Mouse (Mus musculus): ENCODE data around the gene Gal3st1. TPM values are rescaled to one million over a fixed set of nuclear protein-coding genes. Genes with fewer than 3 reads are reported as not detected.
"Not testable (repeated sequence)": the region's sequence is repeated elsewhere in the genome, so short reads cannot be mapped to it uniquely, and the experiment has no call there.

Gene Gal3st1
- polyA plus RNA-seq (2015; fragmentation: Nextera tagmentation; extraction: Ambion mirVana): 0.58 and 0.76 TPM in 2 replicates

DNA sequence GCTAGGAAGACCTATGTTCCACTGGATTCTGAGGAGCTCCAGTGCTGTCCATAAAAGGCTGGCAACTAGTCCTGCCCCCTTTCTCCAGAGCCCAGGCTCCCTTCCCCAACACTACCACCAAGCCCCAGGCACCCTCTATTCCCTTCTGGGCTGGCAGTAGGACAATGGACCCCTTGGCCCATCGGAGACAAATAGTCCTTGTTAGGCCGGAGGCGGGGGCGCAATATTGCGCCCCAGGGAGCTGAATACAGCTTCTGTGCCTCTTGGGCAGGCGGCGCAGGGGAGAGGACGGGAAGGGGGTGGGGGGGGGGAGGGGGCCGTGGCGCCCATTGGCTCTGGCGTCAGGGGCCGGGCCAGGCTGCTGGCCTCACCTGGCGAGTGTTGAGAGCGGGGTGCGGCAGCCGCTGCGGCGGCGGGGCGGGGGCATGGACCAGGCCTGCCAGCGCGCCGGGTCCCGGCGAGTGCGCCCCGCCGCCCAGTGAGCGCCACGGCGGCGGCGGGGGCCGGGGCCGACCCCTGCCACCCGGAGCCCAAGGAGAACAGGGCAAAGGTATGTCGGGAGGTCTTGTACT, at the start of gene Gal3st1:
Gal3st1 (plus strand) TSS at position 346 of the 572 bp plus-strand sequence.
- Histone ChIP-seq H3K4me2 (peak within 1 kb of the TSS; percentile 68), H3K27me3 (peaks cover 26% of the 10 kb centered on the region), H3K4me3 (peak within 1 kb of the TSS; percentile 41), H3K36me3 (ENCODE audit: poor library complexity, severe bottlenecking) (peaks cover 30% of the 10 kb centered on the region), H3K27ac (no peak within 1 kb of the TSS), H3K4me1 (peaks cover 9% of the 10 kb centered on the region), H3K9ac (peak within 1 kb of the TSS; percentile 64), H3K9me3 (replicated peaks) (no peaks in the 10 kb centered on the region)
- WGBS: 1% methylated on average over 27 of the region's 37 CpGs
- peak; percentile 48; the same call in 1 of the 2 replicates for ATAC-seq

GRCm38 (mm10) chr11:3933756-3934285, 49.6 kb upstream of the Gal3st1 start:
- WGBS: 89% methylated on average over 9 of the region's 9 CpGs
- Histone ChIP-seq H3K9me3 (replicated peaks) (no peaks in the 10 kb centered on the region), H3K36me3 (ENCODE audit: poor library complexity, severe bottlenecking) (no peaks in the 10 kb centered on the region), H3K4me1 (peaks cover 16% of the 10 kb centered on the region), H3K27me3 (no peaks in the 10 kb centered on the region), H3K27ac (no peak overlapping the region), H3K4me3 (no peak overlapping the region), H3K9ac (no peak overlapping the region), H3K4me2 (no peak overlapping the region)
- no peak for ATAC-seq

DNA sequence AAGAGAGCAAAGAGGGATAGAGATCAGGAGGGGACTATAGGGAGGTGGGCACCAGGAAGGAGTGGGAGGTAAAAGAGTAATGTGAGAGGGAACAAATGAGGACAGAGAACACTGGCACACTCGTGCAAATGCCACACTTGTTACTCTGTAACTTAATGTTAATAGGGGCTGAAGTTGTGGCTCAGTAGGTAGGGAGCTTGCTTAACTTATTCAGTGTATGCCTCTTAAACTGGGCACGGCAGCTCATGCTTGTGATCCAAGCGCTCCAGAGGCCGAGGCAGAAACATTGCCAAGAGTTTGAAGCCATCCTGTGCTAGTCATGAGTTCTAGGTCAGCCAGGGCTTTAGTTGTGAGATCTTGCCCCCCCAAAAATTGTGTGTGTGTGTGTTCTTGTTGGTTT, 48.3 kb upstream of the Gal3st1 start:
- Histone ChIP-seq H3K4me2 (no peak overlapping the region), H3K9ac (no peak overlapping the region)
- 83% methylated on average over 4 of the region's 4 CpGs for WGBS

DNA sequence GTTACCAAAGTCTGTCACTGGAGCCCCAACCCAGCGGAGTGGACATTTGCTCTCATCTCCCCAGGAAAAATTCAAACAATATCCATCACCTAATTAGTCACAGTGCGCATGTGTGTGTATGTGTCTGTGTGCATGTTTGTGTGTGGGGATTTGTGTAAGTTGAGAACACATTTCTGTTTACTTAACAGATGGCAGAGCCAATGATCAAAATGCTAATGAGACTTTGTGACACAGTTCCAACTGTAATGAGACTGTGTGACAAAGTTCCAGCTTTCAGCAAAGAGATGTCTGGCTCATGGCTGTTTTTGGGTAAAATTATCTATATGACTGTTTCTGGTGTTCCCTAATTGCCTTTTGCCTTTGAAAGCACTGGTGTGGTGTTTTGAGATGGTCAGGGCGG, 47.1 kb upstream of the Gal3st1 start:
- WGBS: 76% methylated on average over 3 of the region's 3 CpGs
- 0 out of 2 replicates have a peak overlapping the region, but pooled peaks have one; percentile 10 for H3K27ac ChIP-seq
- peak; percentile 33; the same call in 1 of the 2 replicates for ATAC-seq

More for the DNA sequence above, 48.3 kb upstream of the Gal3st1 start:
- Histone ChIP-seq H3K4me3 (no peak overlapping the region), H3K27ac (no peak overlapping the region), H3K9me3 (replicated peaks) (no peaks in the 10 kb centered on the region), H3K36me3 (ENCODE audit: poor library complexity, severe bottlenecking) (no peaks in the 10 kb centered on the region), H3K27me3 (no peaks in the 10 kb centered on the region), H3K4me1 (peaks cover 16% of the 10 kb centered on the region)
- ATAC-seq: no peak

GRCm38 (mm10) chr11:3937321-3937874, 46.0 kb upstream of the Gal3st1 start:
- Histone ChIP-seq H3K4me2 (no peak overlapping the region), H3K36me3 (ENCODE audit: poor library complexity, severe bottlenecking) (no peaks in the 10 kb centered on the region), H3K27ac (no peak overlapping the region), H3K9me3 (replicated peaks) (no peaks in the 10 kb centered on the region), H3K27me3 (no peaks in the 10 kb centered on the region), H3K4me3 (no peak overlapping the region), H3K4me1 (peaks cover 4% of the 10 kb centered on the region; the same call in 1 of the 2 replicates), H3K9ac (no peak overlapping the region)
- no peak for ATAC-seq
- WGBS: 87% methylated on average over 13 of the region's 13 CpGs

More for the DNA sequence above, 47.1 kb upstream of the Gal3st1 start:
- H3K9me3 ChIP-seq (replicated peaks): no peaks in the 10 kb centered on the region
- H3K36me3 ChIP-seq (ENCODE audit: poor library complexity, severe bottlenecking): no peaks in the 10 kb centered on the region
- H3K27me3 ChIP-seq: no peaks in the 10 kb centered on the region
- H3K4me3 ChIP-seq: no peak overlapping the region
- no peak overlapping the region for H3K9ac ChIP-seq
- peaks cover 12% of the 10 kb centered on the region for H3K4me1 ChIP-seq
- H3K4me2 ChIP-seq: no peak overlapping the region

DNA sequence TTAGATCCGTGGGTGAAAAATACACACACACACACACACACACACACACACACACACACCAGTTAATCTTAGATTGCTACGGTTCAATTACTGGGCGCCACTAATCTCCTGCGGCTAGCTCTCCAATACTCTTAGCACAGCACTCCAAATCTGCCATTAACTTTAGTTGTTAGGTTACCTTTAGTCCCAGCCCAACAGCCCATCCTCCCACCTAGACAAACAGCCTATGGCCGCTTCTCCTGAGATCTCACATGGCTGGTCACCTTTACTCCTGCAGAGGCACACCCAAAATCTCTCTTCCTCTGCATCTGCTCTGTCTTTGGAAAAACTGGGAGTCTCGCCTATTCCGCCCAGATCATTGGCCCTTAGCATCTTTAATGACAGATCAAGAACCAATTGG, 42.1 kb upstream of the Gal3st1 start:
- 91% methylated on average over 7 of the region's 7 CpGs for WGBS

DNA sequence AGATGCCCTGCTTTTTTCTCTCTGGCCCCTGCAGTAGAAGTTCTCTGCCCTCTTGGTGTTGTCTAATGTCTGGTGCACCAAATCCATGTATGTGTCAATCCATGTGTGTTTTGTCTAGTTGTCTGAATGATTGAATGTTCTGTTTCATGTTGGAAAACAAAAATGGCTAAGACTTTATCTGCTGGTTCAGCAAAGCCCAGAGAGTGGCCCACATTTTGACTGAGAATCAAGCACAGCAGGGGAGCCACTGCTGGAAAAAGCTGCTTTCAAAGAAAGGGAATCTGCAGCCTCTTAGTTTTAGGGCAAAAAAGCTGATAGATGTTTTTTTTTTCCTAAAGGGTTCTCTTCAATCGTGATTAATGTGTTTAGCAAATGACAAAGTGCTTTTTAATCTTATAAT, 37.0 kb upstream of the Gal3st1 start:
- H3K4me1 ChIP-seq: no peaks in the 10 kb centered on the region
- peaks cover 5% of the 10 kb centered on the region; the same call in 1 of the 2 replicates for H3K27me3 ChIP-seq
- H3K36me3 ChIP-seq (ENCODE audit: poor library complexity, severe bottlenecking): no peaks in the 10 kb centered on the region
- ATAC-seq: no peak
- H3K4me2 ChIP-seq: no peak overlapping the region
- no peak overlapping the region for H3K4me3 ChIP-seq
- 9% methylated on average over 1 of the region's 1 CpGs for WGBS
- H3K27ac ChIP-seq: no peak overlapping the region
- no peak overlapping the region for H3K9ac ChIP-seq
- no peaks in the 10 kb centered on the region for H3K9me3 ChIP-seq (replicated peaks)

More for the DNA sequence above, 42.1 kb upstream of the Gal3st1 start:
- H3K9ac ChIP-seq: no peak overlapping the region
- no peak overlapping the region for H3K4me3 ChIP-seq
- H3K36me3 ChIP-seq (ENCODE audit: poor library complexity, severe bottlenecking): no peaks in the 10 kb centered on the region
- H3K4me1 ChIP-seq: no peaks in the 10 kb centered on the region
- H3K27me3 ChIP-seq: peaks cover 5% of the 10 kb centered on the region; the same call in 1 of the 2 replicates
- no peak for ATAC-seq
- no peak overlapping the region for H3K4me2 ChIP-seq
- no peak overlapping the region for H3K27ac ChIP-seq
- H3K9me3 ChIP-seq (replicated peaks): no peaks in the 10 kb centered on the region

GRCm38 (mm10) chr11:3954876-3955275, 28.6 kb upstream of the Gal3st1 start:
- H3K4me3 ChIP-seq; H3K27me3 ChIP-seq; ATAC-seq; H3K27ac ChIP-seq; H3K36me3 ChIP-seq (ENCODE audit: poor library complexity, severe bottlenecking); H3K4me2 ChIP-seq; H3K9ac ChIP-seq; H3K9me3 ChIP-seq (replicated peaks); H3K4me1 ChIP-seq: not testable (repeated sequence)
- 74% methylated on average over 5 of the region's 5 CpGs for WGBS

DNA sequence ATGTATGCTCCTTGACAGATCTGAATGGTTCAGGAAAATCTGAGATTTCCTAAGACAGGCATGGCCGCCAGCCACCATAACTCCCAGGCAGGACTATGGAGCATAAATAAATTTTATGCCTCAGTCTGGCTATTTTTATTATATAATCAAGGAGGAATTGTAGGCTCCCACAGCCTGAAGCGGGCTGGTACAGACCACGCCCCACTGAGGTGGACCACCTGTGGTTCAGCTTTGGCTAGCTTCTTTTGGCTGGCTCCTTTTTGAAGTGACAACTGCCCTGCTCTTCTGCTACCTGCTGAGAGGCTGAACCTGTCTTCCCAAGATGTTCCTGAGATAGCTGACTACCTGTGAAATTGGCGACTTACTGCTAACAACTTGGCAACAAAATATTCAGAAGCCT, 28.1 kb upstream of the Gal3st1 start:
- H3K36me3 ChIP-seq (ENCODE audit: poor library complexity, severe bottlenecking); H3K9ac ChIP-seq; H3K4me1 ChIP-seq; H3K9me3 ChIP-seq (replicated peaks); H3K27me3 ChIP-seq; ATAC-seq; H3K4me3 ChIP-seq; H3K27ac ChIP-seq; H3K4me2 ChIP-seq: not testable (repeated sequence)
- 80% methylated on average over 4 of the region's 4 CpGs for WGBS

DNA sequence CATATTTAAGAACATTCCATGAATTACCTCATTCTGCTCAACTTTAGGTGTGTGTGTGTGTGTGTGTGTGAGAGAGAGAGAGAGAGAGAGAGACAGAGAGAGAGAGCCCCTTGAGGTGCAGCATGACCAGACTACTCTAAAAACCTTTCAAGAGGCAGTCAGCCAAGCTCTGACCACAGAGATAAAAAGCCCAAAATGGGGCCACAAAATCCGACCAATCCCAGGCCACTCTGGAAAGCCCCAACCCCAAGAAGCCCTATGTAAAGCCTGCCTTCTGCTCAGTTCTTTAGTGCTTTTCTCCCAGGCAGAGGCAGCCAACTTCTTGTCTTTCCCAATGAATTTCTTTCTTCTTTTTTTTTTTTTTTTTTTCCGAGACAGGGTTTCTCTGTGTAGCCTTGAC, 22.5 kb upstream of the Gal3st1 start:
- no peak overlapping the region for H3K4me3 ChIP-seq
- no peaks in the 10 kb centered on the region for H3K9me3 ChIP-seq (replicated peaks)
- H3K4me2 ChIP-seq: no peak overlapping the region

GRCm38 (mm10) chr11:3961761-3962160, 21.7 kb upstream of the Gal3st1 start:
- Histone ChIP-seq H3K27ac (no peak overlapping the region), H3K4me3 (no peak overlapping the region), H3K27me3 (no peaks in the 10 kb centered on the region), H3K9ac (no peak overlapping the region), H3K4me1 (peaks cover 22% of the 10 kb centered on the region), H3K36me3 (ENCODE audit: poor library complexity, severe bottlenecking) (no peaks in the 10 kb centered on the region), H3K4me2 (no peak overlapping the region), H3K9me3 (replicated peaks) (no peaks in the 10 kb centered on the region)
- 76% methylated on average over 3 of the region's 3 CpGs for WGBS
- no peak for ATAC-seq

More for the DNA sequence above, 22.5 kb upstream of the Gal3st1 start:
- Histone ChIP-seq H3K27me3 (no peaks in the 10 kb centered on the region), H3K9ac (no peak overlapping the region), H3K36me3 (ENCODE audit: poor library complexity, severe bottlenecking) (no peaks in the 10 kb centered on the region), H3K27ac (no peak overlapping the region), H3K4me1 (peaks cover 17% of the 10 kb centered on the region)
- WGBS: 55% methylated on average over 2 of the region's 2 CpGs
- no peak for ATAC-seq

DNA sequence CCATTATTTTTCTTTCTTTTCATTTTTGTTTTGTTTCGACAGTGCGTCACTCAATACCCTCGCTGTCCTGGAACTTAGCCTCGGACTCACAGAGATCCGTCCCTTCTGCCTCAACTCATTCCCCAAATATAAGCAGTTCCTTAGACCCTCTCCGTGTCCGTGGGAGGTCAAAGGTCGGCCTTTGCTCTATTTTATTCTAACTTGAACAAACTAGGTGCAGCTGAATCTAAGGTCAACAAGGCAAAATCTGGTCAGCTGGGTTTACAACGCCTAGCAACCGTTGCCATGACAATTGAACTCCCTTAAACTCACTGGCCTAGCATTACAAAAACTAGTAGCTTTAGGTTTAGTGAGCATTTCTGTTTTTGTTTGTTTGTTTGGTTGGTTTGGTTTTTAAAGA, 20.3 kb upstream of the Gal3st1 start:
- no peak overlapping the region; the same call in 1 of the 2 replicates for H3K27ac ChIP-seq
- H3K9ac ChIP-seq: no peak overlapping the region
- H3K4me3 ChIP-seq: peak overlapping the region; percentile 85
- peaks cover 22% of the 10 kb centered on the region for H3K4me1 ChIP-seq
- H3K36me3 ChIP-seq (ENCODE audit: poor library complexity, severe bottlenecking): peaks cover 3% of the 10 kb centered on the region
- ATAC-seq: peak; percentile 31; the same call in 1 of the 2 replicates
- H3K4me2 ChIP-seq: peak overlapping the region; percentile 91
- 85% methylated on average over 10 of the region's 10 CpGs for WGBS
- H3K27me3 ChIP-seq: no peaks in the 10 kb centered on the region
- no peaks in the 10 kb centered on the region for H3K9me3 ChIP-seq (replicated peaks)

All from forebrain, embryonic 13.5 days (tissue).